13 mouse cellular contexts compared by ENCODE assay signal in genomic region chr15:37100767-37101288, GRCm38 (mm10).
A peak's percentile ranks its signal among the peaks of the same experiment; 100 is the strongest.
DNase-seq lines count a peak whose midpoint lies in the region; ATAC-seq lines count a peak whose summit lies in the region.
"Had no signal": no experiment of that assay in that cellular context is flagged by ENCODE, and none has a peak within 500 bp of the region (broad histone marks: within the 10 kb centered on the region; RNA-seq: fewer than 3 reads in every experiment).

No protein-coding gene starts in this region.

- H3K36me3 ChIP-seq in erythroblast, embryonic 14.5 days (ENCODE audit: control insufficient read depth), result no peaks in the 10 kb centered on the region
- H3K36me3 ChIP-seq in megakaryocyte, embryonic 14.5 days (replicated peaks; ENCODE audit: low read length), result no peaks in the 10 kb centered on the region
- H3K36me3 ChIP-seq in liver, embryonic 12.5 days, result no peaks in the 10 kb centered on the region
- H3K36me3 ChIP-seq: embryonic facial prominence, embryonic 10.5 days; forebrain, embryonic 12.5 days; heart, embryonic 15.5 days; neural tube, embryonic 15.5 days had no signal

- 0 out of 2 replicates have a peak overlapping the region, but pooled peaks have one; percentile 70 for H3K27ac ChIP-seq in liver, embryonic 12.5 days
- H3K27ac ChIP-seq: embryonic facial prominence, embryonic 10.5 days; heart, embryonic 15.5 days; stomach, postnatal 0 days had no signal

- DNase-seq in gastrocnemius, postnatal 10 days, result no peak

- no peaks in the 10 kb centered on the region for H3K9me3 ChIP-seq in erythroblast, embryonic 14.5 days (ENCODE audit: control insufficient read depth, low read length)
- H3K9me3 ChIP-seq in megakaryocyte, embryonic 14.5 days, result no peaks in the 10 kb centered on the region
- no peaks in the 10 kb centered on the region for H3K9me3 ChIP-seq in liver, embryonic 12.5 days (replicated peaks)
- H3K9me3 ChIP-seq: embryonic facial prominence, embryonic 10.5 days; forebrain, embryonic 12.5 days; heart, embryonic 15.5 days; neural tube, embryonic 15.5 days had no signal

- 47% methylated on average over 6 of the region's 6 CpGs for WGBS in liver, embryonic 12.5 days (ENCODE audit: insufficient replicate concordance)

- peak overlapping the region; percentile 53 for H3K4me3 ChIP-seq in erythroblast, embryonic 14.5 days (replicated peaks)
- H3K4me3 ChIP-seq in megakaryocyte, embryonic 14.5 days (replicated peaks), result peak overlapping the region; percentile 89
- peak overlapping the region; percentile 37 for H3K4me3 ChIP-seq in liver, embryonic 12.5 days

- H3K4me2 ChIP-seq in liver, embryonic 12.5 days, result peak overlapping the region; percentile 64

- H3K27me3 ChIP-seq in erythroblast, embryonic 14.5 days (ENCODE audit: control insufficient read depth), result no peaks in the 10 kb centered on the region
- H3K27me3 ChIP-seq in megakaryocyte, embryonic 14.5 days (replicated peaks), result no peaks in the 10 kb centered on the region
- no peaks in the 10 kb centered on the region for H3K27me3 ChIP-seq in liver, embryonic 12.5 days (replicated peaks)
- H3K27me3 ChIP-seq: forebrain, embryonic 12.5 days; heart, embryonic 15.5 days; neural tube, embryonic 15.5 days had no signal

- no peak for ATAC-seq in erythroblast, adult 5-6 weeks (replicated peaks; ENCODE audit: low FRiP score, poor library complexity, severe bottlenecking)
- ATAC-seq in megakaryocyte, adult 5-6 weeks (ENCODE audit: poor library complexity, severe bottlenecking), result no peak
- ATAC-seq in liver, embryonic 12.5 days, result peak; percentile 30; the same call in 1 of the 2 replicates
- 0 out of 2 replicates have a peak, but pooled peaks have one; percentile 16 for ATAC-seq in megakaryocyte progenitor cell, adult 5-6 weeks (replicated peaks; ENCODE audit: poor library complexity)
- no peak for ATAC-seq in frontal cortex, adult (ENCODE audit: low TSS enrichment)

- peaks cover 31% of the 10 kb centered on the region for H3K4me1 ChIP-seq in erythroblast, embryonic 14.5 days (ENCODE audit: control insufficient read depth)
- H3K4me1 ChIP-seq in megakaryocyte, embryonic 14.5 days, result peaks cover 40% of the 10 kb centered on the region
- peaks cover 25% of the 10 kb centered on the region for H3K4me1 ChIP-seq in liver, embryonic 12.5 days

- no peak overlapping the region for H3K9ac ChIP-seq in liver, embryonic 12.5 days
- H3K9ac ChIP-seq: forebrain, embryonic 12.5 days; heart, embryonic 15.5 days; neural tube, embryonic 15.5 days had no signal

Comparison
In these comparisons a context has a peak if more than half of its experiments do, and no peak if none do; other contexts are left out.
1. H3K4me3 ChIP-seq: peak in every context shown above with its lines; median percentile 89 in megakaryocyte, embryonic 14.5 days; 53 in erythroblast, embryonic 14.5 days; 37 in liver, embryonic 12.5 days.
2. ATAC-seq: peak in liver, embryonic 12.5 days (single experiment) and megakaryocyte progenitor cell, adult 5-6 weeks (single experiment); none in erythroblast, adult 5-6 weeks (single experiment), megakaryocyte, adult 5-6 weeks (single experiment) and frontal cortex, adult (single experiment).